Mouse (Mus musculus) gastrocnemius, postnatal 36 days (tissue): ENCODE results near the gene Kctd18. TPM values are rescaled to one million over a fixed set of nuclear protein-coding genes. Genes with fewer than 3 reads are reported as not detected.

ENCODE experiments used
- DNase-seq, 2 experiments: peaks; one replicate each; pipeline ENCODE4 v3.0.0; 2022
- intact Hi-C: fragments of 180-260 bp; cut with DNase I; formaldehyde crosslinking; loops from one replicate; pipeline ENCODE4 v1.15.1; 2025
- total RNA-seq, 2 experiments: library from RNA; stranded (reverse); gene quantifications; 2 replicates each; pipeline ENCODE4 v1.2.3; 2021

Kctd18 gene
- total RNA-seq, 2 experiments from 2014 or later, result 4.1 to 5.3 TPM

- peak; percentile 78 to 90 for DNase-seq
- intact Hi-C loops, result no loop called here
These were observed 23.2 kb downstream of the Kctd18 start, which contains the start of gene Sgo2a for GRCm38 (mm10) chr1:57995432-57996132. Gene Sgo2a, plus strand, starts transcription at chr1:57995971.

- intact Hi-C loops, result no loop called here
- no peak for DNase-seq
These were observed 27.5 kb downstream of the Kctd18 start for GRCm38 (mm10) chr1:57991277-57991676.

GRCm38 (mm10) chr1:57989052-57989600 is 29.6 kb downstream of the Kctd18 start:
- intact Hi-C loops, result no loop called here
- peak in 1 of 2 experiments; percentile 10 for DNase-seq

GRCm38 (mm10) chr1:57976860-57977259 is 41.9 kb downstream of the Kctd18 start:
- intact Hi-C loops, result no loop called here
- DNase-seq, result no peak

DNA sequence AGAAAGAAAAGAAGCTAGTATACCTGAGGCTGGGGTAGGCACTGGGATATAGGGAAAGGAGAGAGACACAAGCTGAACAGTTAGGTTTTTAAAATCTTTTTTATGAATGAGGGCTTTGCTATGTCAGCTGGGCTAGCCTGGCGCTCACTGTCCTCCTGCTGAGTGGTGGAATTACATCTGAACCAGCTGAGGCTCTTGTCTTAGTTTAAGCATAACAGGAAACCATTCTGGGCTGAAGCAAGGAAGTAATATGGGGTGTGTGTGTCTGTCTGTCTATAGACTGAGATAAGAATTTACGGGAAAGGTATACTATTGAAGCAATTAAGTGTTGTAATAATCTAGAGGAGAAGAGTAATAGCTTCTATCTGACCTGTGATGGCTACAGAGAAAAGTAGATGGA is 47.2 kb downstream of the Kctd18 start:
- DNase-seq, result no peak
- intact Hi-C loops, result no loop called here

GRCm38 (mm10) chr1:57969327-57970271 is 49.2 kb downstream of the Kctd18 start:
- DNase-seq, result peak; percentile 95 to 96
- intact Hi-C loops, result no loop called here

DNA sequence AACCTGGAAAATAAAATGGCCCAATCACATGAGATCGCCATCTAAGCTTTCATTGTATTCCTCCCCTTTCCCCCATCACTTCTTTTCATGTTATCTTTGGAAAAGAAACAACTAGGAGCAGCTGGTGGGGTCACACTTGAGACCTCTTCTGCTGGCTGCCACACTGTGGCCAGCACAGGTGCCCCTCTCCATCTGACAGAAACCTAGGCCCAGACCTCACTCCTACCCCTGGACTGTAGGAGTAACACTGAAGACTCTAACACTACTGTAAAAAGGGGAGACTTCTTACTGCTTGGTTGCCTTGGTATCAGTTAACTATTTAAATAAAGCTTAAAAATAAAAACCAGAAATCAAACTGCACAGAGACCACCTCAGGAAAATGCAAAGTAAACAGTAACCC is 63.0 kb downstream of the Kctd18 start:
- no peak for DNase-seq
- intact Hi-C loops, result no loop called here

GRCm38 (mm10) chr1:57954376-57954765 is 64.4 kb downstream of the Kctd18 start:
- intact Hi-C loops, result no loop called here

GRCm38 (mm10) chr1:57953586-57954375 is 65.0 kb downstream of the Kctd18 start:
- no peak for DNase-seq
- intact Hi-C loops, result no loop called here

More at GRCm38 (mm10) chr1:57954376-57954765, 64.4 kb downstream of the Kctd18 start:
- no peak for DNase-seq

DNA sequence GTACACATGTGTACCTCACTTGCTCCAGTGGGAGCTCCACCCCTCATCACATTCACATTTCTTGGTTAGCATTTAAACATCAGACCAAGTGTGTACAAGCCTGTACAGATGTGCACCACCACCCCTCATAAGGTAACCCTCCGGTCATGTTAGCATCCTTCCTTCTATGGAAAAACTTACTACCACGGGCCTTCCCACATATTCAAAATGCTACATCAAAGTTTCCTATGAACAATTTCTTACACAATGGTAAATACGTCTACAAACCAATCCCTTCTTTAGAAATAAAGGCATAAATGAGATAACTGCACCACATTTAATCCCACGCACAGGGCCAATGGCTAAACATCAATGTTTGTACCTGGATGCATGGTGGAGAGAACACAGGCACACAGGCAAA is 66.2 kb downstream of the Kctd18 start:
- no peak for DNase-seq
- intact Hi-C loops, result no loop called here

GRCm38 (mm10) chr1:57949716-57950115 is 69.0 kb downstream of the Kctd18 start:
- DNase-seq, result no peak
- intact Hi-C loops, result loop anchor here (2.0 kb wide), 1 partner anchor 521 kb away; no protein-coding TSS in a partner anchor

- DNase-seq, result no peak
- intact Hi-C loops, result no loop called here
These were observed 69.6 kb downstream of the Kctd18 start for GRCm38 (mm10) chr1:57949195-57949594.

DNA sequence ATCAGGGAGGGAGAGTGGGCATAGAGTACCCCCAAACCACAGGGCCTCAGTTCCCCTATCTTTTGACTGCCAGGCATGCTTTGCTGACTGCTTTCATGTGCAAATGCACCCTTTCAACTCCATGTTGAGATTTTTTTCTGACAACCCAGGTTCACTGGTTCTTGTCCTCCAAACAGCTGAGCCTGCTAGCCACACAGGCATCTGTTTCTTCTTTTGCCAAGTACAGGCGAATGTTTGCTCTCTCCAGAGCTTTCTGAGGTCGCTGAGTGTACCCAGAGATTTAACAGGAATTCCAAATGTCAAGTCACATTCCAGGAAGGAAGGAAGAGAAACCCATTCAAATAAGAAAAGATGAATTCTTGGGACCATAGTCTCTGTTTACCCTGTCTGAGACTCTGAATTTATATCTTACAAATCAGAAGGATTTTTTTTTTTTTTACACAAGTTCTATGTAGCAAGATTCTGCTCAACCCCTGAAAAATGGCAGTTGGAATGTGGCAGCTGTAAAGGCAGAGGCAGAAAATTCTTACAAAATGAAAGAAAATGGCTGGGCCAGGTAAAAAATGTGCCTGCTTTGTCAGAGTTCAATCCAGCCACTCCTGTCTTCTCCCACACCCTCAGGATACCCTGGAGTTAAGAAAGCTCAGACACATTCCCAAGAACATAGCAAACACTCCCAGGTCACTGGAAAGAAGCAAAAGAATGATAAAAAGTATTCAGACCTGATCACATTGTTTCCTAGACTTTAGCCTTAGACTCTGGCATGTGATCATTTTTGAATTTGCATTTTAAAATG is 71.0 kb downstream of the Kctd18 start:
- intact Hi-C loops, result no loop called here
- no peak for DNase-seq

DNA sequence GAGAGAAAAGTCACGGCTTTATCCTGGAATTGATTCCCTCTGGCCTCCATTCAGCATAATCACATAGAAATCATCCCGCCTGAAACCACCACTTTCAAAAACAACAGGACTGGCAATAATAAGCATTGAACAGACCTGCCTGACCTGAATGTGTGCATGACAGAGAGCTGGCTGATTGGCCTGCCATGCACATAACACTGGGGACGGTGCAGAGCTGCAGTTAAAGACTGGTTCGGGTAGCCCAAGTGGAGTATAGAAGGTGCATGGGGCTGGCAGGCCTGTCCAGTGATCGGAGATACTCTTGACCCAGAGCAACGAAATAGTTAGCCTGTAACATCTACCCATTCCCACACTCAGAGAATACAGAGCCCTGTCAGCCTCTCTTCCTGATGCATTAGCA is 76.5 kb downstream of the Kctd18 start:
- DNase-seq, result no peak
- intact Hi-C loops, result no loop called here

DNA sequence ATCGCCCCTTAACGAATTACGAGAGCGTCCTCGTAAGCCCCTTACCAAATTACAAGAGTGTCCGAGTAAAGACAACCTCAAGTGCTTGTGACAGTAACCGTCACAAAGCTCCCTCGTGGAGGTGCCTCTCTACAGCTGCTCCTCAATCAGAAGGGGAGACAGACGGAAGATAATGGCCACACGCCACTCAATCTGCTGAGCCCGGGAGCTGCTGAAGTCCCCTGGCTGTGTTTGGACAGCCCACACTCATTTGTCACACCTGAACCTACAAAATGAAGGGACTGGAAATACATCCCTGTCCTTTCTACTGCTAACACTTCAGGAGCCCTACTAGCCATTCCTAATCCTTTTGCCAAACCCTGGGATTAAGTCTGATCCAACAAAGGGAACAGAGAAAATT is 77.0 kb downstream of the Kctd18 start:
- DNase-seq, result no peak
- intact Hi-C loops, result no loop called here

GRCm38 (mm10) chr1:57941095-57941494 is 77.7 kb downstream of the Kctd18 start:
- DNase-seq, result no peak
- intact Hi-C loops, result no loop called here

DNA sequence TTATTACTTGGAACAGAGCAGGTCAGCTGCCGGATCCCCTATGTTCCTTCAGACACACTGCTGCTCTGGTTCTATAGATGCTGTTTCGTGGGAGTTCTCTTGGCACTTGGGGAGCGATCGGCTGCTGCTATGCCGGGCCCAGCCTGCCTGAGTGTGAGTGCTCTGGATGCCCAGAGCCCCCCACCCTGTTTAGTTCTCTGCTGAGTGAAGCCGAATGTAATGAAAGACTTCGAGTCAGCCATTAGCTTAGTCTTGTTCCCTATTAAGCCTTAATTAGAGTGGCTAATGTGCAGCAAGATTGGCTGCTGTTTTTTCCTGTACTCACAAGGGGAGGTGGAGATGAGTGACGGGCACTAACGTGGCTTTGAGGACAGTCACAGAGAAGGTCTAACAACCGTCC is 78.1 kb downstream of the Kctd18 start:
- DNase-seq, result no peak
- intact Hi-C loops, result no loop called here

DNA sequence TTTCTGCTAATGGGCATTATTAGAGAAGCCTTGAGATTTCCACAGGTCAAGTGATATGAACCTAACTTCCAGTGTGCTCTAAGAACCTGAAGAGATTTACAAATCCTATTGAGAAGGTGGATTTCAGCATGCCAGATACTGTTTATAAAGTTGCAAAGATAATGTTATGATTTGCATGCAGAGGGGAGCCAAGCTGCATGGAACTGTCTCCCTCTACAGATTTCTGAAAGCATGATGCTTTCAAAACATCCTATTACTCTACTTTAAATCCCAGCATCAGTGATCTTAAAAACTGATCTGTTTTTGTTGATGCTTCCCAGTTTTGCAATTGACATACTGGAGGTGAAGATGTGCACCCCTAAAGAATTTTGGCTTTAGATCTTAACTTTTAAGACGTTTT is 84.5 kb downstream of the Kctd18 start:
- DNase-seq, result no peak
- intact Hi-C loops, result no loop called here

DNA sequence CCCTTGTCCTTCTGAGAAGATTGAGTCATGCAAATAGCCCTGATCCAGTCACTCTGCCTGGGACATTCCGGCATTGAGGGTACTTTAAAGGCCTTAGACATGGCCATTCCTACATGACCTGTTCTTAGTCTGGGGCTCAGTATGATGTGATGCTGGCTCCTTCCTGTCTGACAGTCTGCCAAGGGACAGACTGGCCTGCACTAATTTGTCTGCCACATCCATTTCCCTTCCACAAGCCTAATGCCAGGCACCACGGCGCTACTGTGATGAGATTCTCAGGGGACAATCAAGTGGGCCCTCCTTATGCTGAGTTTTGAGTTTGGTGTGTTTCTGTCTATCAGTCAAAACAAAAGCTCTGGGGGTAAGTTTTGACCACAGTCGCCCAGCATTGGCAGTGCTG is 100.2 kb downstream of the Kctd18 start:
- DNase-seq, result no peak
- intact Hi-C loops, result no loop called here

DNA sequence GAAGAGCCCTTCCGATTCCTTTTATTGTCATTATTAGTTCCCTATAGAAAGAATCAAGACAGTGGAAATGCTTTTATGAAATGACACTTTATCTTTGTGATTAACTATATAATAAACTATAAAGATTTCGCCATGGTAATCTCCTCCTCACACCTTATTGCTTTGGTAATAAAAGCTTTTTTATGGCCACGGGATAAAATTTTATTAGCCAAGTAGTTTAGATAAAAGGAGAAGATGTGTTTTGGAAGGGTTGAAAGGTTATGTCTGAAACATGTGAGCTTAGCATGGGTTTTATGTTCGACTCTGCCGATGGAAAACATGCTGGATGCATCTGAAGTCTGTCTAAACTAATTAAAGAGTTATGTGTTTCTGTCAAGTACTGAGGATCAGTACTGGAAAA is 101.4 kb downstream of the Kctd18 start:
- intact Hi-C loops, result no loop called here
- no peak for DNase-seq
